Mouse (Mus musculus): ENCODE measurements at regions not wholly inside any gene's neighbourhood (a gene's known extent, or its start where the extent isn't known, plus 50 kb on each side); places are given as distances from the start of the nearest gene placed in this dataset.

DNA sequence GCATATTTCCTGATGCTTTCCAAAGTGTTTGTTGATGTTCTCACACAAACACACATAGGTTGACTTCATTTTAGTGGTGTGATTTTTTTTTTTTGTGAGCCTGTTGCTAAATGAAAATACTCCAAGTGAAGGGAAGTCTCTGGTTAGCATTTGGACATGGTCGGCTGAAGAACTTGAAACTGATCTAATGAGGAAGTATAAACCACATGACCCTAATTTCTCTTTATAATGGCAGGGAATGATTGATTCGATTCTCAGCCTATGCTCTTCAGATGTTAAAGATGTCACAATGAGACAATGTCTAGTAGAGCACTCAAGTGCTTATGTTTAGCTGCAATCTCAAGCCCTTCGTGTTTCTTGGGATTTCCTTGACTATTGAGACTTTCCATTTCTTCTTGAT, 372.1 kb downstream of the Ankrd50 start:
- TF ChIP-seq CTCF (IDR thresholded peaks at IDR 0.05; ENCODE audit: insufficient read depth, low read length) (no peak), POLR2A (IDR thresholded peaks at IDR 0.05; ENCODE audit: borderline replicate concordance, extremely low read depth, low read depth, low read length) (no peak)

All from lung, adult 2 months (tissue).